Mouse (Mus musculus) neutrophil, adult 83 days (primary cell): ENCODE measurements around the gene Lsm4. TPM values are rescaled to one million over a fixed set of nuclear protein-coding genes. Genes with fewer than 3 reads are reported as not detected.

Experiments used
- total RNA-seq, 2 experiments: library from RNA; stranded (reverse); gene quantifications; one replicate each; pipeline ENCODE4 v1.2.4; 2023

Lsm4 gene
- total RNA-seq = 10 to 100 TPM; 40.7 to 61.6 TPM

GRCm38 (mm10) chr8:70673079-70673856 lies at the start of gene Lsm4:
TSS of gene Lsm4 (plus strand) at chr8:70673248.

GRCm38 (mm10) chr8:70632346-70632892 lies 40.6 kb upstream of the Lsm4 start, which contains the start of gene Gdf15:
TSS of gene Gdf15 (minus strand) at chr8:70632456.

GRCm38 (mm10) chr8:70660273-70660725 lies 12.7 kb upstream of the Lsm4 start, which contains the start of gene Pgpep1:
TSS of gene Pgpep1 (minus strand) at chr8:70660388.

GRCm38 (mm10) chr8:70698310-70699109 lies 25.5 kb downstream of the Lsm4 start, which contains the start of gene Jund:
TSS of gene Jund (plus strand) at chr8:70698949.

GRCm38 (mm10) chr8:70703287-70703686 lies 30.2 kb downstream of the Lsm4 start, which contains the start of gene Iqcn:
TSS of gene Iqcn (plus strand) at chr8:70703457.

GRCm38 (mm10) chr8:70718297-70718696 lies 45.2 kb downstream of the Lsm4 start, which contains the start of gene Gm3336:
TSS of gene Gm3336 (plus strand) at chr8:70718543.

GRCm38 (mm10) chr8:70723486-70724210 lies 50.6 kb downstream of the Lsm4 start, which contains the start of gene Pde4c:
TSS of gene Pde4c (plus strand) at chr8:70723720.

Other genes starting within 250 kb of the Lsm4 start
- 1 to 10 TPM; 3.9 to 6.9 TPM for gene Crtc1, start 233.7 kb upstream of the Lsm4 start, total RNA-seq
- gene Klhl26, start 196.3 kb upstream of the Lsm4 start, total RNA-seq = 1 to 10 TPM; 4.0 to 4.1 TPM
- gene Tmem59l, start 185.9 kb upstream of the Lsm4 start, total RNA-seq = not detected
- not detected for gene Crlf1, start 180.1 kb upstream of the Lsm4 start, total RNA-seq
- gene Rex1bd, start 166.5 kb upstream of the Lsm4 start, total RNA-seq = 10 to 100 TPM; 38.6 to 39.3 TPM
- gene Uba52, start 162.4 kb upstream of the Lsm4 start, total RNA-seq = 1,000 to 10,000 TPM; 1,032 to 1,222 TPM
- gene Fkbp8, start 145.5 kb upstream of the Lsm4 start, total RNA-seq = 100 to 1,000 TPM; 181 to 184 TPM
- 10 to 100 TPM; 38.1 to 38.4 TPM for gene Kxd1, start 145.3 kb upstream of the Lsm4 start, total RNA-seq
- 10 to 100 TPM; 32.2 to 37.9 TPM for gene Ell, start 133.8 kb upstream of the Lsm4 start, total RNA-seq
- gene Isyna1, start 78.9 kb upstream of the Lsm4 start, total RNA-seq = 10 to 100 TPM; 29.5 to 40.1 TPM
- 10 to 100 TPM; 60.1 to 77.7 TPM for gene Ssbp4, start 64.4 kb upstream of the Lsm4 start, total RNA-seq
- 10 to 100 TPM; 65.7 to 79.1 TPM for gene Lrrc25, start 57.1 kb upstream of the Lsm4 start, total RNA-seq
- under 1 TPM; 0.49 to 0.90 TPM for gene Gdf15, start 40.8 kb upstream of the Lsm4 start, total RNA-seq
- gene Pgpep1, start 12.9 kb upstream of the Lsm4 start, total RNA-seq = 1 to 10 TPM; 3.6 to 5.1 TPM
- gene Jund, start 25.7 kb downstream of the Lsm4 start, total RNA-seq = 1,000 to 10,000 TPM in 1 of 2 experiments, 100 to 1,000 TPM in 1; 926 to 1,259 TPM
- gene Iqcn, start 30.2 kb downstream of the Lsm4 start, total RNA-seq = 1 to 10 TPM; 7.5 to 9.1 TPM
- under 1 TPM in 1 of 2 experiments, not detected in 1; 0.64 TPM for gene Gm3336, start 45.3 kb downstream of the Lsm4 start, total RNA-seq
- under 1 TPM; 0.31 to 0.50 TPM for gene Pde4c, start 50.5 kb downstream of the Lsm4 start, total RNA-seq
- 1 to 10 TPM; 2.6 to 3.0 TPM for gene Rab3a, start 81.4 kb downstream of the Lsm4 start, total RNA-seq
- gene Mpv17l2, start 87.7 kb downstream of the Lsm4 start, total RNA-seq = 10 to 100 TPM; 20.1 to 25.7 TPM
- 10 to 100 TPM; 18.6 to 20.8 TPM for gene Pik3r2, start 103.5 kb downstream of the Lsm4 start, total RNA-seq
- gene Mast3, start 131.8 kb downstream of the Lsm4 start, total RNA-seq = 100 to 1,000 TPM; 167 to 179 TPM
- under 1 TPM; 0.42 to 0.57 TPM for gene Il12rb1, start 135.2 kb downstream of the Lsm4 start, total RNA-seq
- 10 to 100 TPM; 16.6 to 20.4 TPM for gene Arrdc2, start 166.5 kb downstream of the Lsm4 start, total RNA-seq
- gene Kcnn1, start 190.0 kb downstream of the Lsm4 start, total RNA-seq = not detected
- gene Ccdc124, start 200.7 kb downstream of the Lsm4 start, total RNA-seq = 10 to 100 TPM; 35.2 to 37.0 TPM
- gene Slc5a5, start 219.5 kb downstream of the Lsm4 start, total RNA-seq = not detected
- 1,000 to 10,000 TPM; 1,354 to 1,486 TPM for gene Rpl18a, start 224.2 kb downstream of the Lsm4 start, total RNA-seq
- gene Map1s, start 232.7 kb downstream of the Lsm4 start, total RNA-seq = 10 to 100 TPM; 31.6 to 32.4 TPM